Mouse (Mus musculus) MEL (cell line): ENCODE measurements around the gene Sapcd2. TPM values are rescaled to one million over a fixed set of nuclear protein-coding genes. Genes with fewer than 3 reads are reported as not detected.

Experiments
- DNase-seq: peaks from one replicate; pipeline ENCODE4 v3.0.0; 2011; ENCODE audit warnings: low read depth, low spot score
- H3K27ac ChIP-seq: 2 replicates; pipeline ENCODE4 v1.5.1; 2012; ENCODE audit warnings: low read depth, mild to moderate bottlenecking, control low read depth, low read length, moderate library complexity; ENCODE audit not compliant: control insufficient read depth
- H3K27me3 ChIP-seq, 2 experiments: fragments of 150-350 bp in 1 of 2; sonication (generic) in 1 of 2; 2 replicates each; pipeline ENCODE4 v1.6.1; 2012; ENCODE audit warnings: low read length in 2 of 2, mild to moderate bottlenecking in 2 of 2, improper control_type of control experiment in 1 of 2, moderate library complexity in 1 of 2; ENCODE audit not compliant: insufficient read depth in 2 of 2, control insufficient read depth in 1 of 2
- H3K36me3 ChIP-seq, 2 experiments: 2 replicates each; pipeline ENCODE4 v1.6.1; 2012 to 2014; ENCODE audit warnings: low read length in 2 of 2, improper control_type of control experiment in 1 of 2, inconsistent platforms in 1 of 2, mild to moderate bottlenecking in 1 of 2; ENCODE audit not compliant: insufficient read depth in 2 of 2, control insufficient read depth in 1 of 2
- H3K4me1 ChIP-seq, 2 experiments: fragments of 150-350 bp in 1 of 2; sonication (generic) in 1 of 2; 2 replicates each; pipeline ENCODE4 v1.6.1; 2012; ENCODE audit warnings: low read length in 2 of 2, improper control_type of control experiment in 1 of 2, mild to moderate bottlenecking in 1 of 2; ENCODE audit not compliant: insufficient read depth in 2 of 2, control insufficient read depth in 1 of 2
- H3K4me3 ChIP-seq, 2 experiments: fragments of 150-350 bp in 1 of 2; sonication (generic) in 1 of 2; 2 replicates each; pipeline ENCODE4 v1.5.1; 2012; ENCODE audit warnings: low read depth in 2 of 2, low read length in 2 of 2, mild to moderate bottlenecking in 2 of 2, moderate library complexity in 2 of 2, control low read depth in 1 of 2, improper control_type of control experiment in 1 of 2; ENCODE audit not compliant: control insufficient read depth in 1 of 2, insufficient read depth in 1 of 2
- H3K79me2 ChIP-seq: 2 replicates; pipeline ENCODE4 v1.6.1; 2012; ENCODE audit warnings: mild to moderate bottlenecking, low read length, moderate library complexity; ENCODE audit not compliant: control insufficient read depth, poor library complexity, insufficient read depth
- H3K9ac ChIP-seq: 2 replicates; pipeline ENCODE4 v1.6.1; 2012; ENCODE audit warnings: low read depth, mild to moderate bottlenecking, control low read depth, low read length, moderate library complexity; ENCODE audit not compliant: control insufficient read depth, poor library complexity, severe bottlenecking
- H3K9me3 ChIP-seq: fragments of 150-350 bp; sonication (generic); replicated peaks from 2 replicates; pipeline ENCODE4 v1.6.1; 2012; ENCODE audit warnings: mild to moderate bottlenecking, low read length, improper control_type of control experiment, moderate library complexity; ENCODE audit not compliant: insufficient read depth
- BHLHE40 ChIP-seq: IDR thresholded peaks from 2 replicates; pipeline ENCODE4 v1.6.1; 2012; ENCODE audit warnings: low read depth, mild to moderate bottlenecking, inconsistent platforms, low read length, improper control_type of control experiment, borderline replicate concordance
- CHD2 ChIP-seq: IDR thresholded peaks from 2 replicates; pipeline ENCODE4 v1.6.1; 2011; ENCODE audit warnings: low read length, improper control_type of control experiment
- E2F4 ChIP-seq: IDR thresholded peaks from 2 replicates; pipeline ENCODE4 v1.6.1; 2011; ENCODE audit warnings: low read depth, low read length, improper control_type of control experiment, borderline replicate concordance
- EP300 ChIP-seq, 2 experiments: IDR thresholded peaks; 2 replicates each; pipeline ENCODE4 v1.6.1; 2011; ENCODE audit warnings: improper control_type of control experiment in 2 of 2, low read length in 2 of 2, low read depth in 1 of 2, mild to moderate bottlenecking in 1 of 2
- GABPA ChIP-seq: IDR thresholded peaks from 2 replicates; pipeline ENCODE4 v1.6.1; 2012; ENCODE audit warnings: low read depth, mild to moderate bottlenecking, inconsistent platforms, low read length, improper control_type of control experiment, moderate library complexity
- GATA1 ChIP-seq: IDR thresholded peaks from 2 replicates; pipeline ENCODE4 v1.6.1; 2011; ENCODE audit warnings: low read depth, low read length, improper control_type of control experiment
- HCFC1 ChIP-seq: IDR thresholded peaks from 2 replicates; pipeline ENCODE4 v1.6.1; 2012; ENCODE audit warnings: low read depth, mild to moderate bottlenecking, inconsistent platforms, low read length, improper control_type of control experiment, moderate library complexity
- JUND ChIP-seq: IDR thresholded peaks from 2 replicates; pipeline ENCODE4 v1.6.1; 2011; ENCODE audit warnings: low read depth, mild to moderate bottlenecking, improper control_type of control experiment, low read length
- KAT2A ChIP-seq: conservative IDR thresholded peaks from 2 replicates; pipeline ENCODE4 v1.6.1; 2012; ENCODE audit warnings: low read depth, low read length, improper control_type of control experiment, inconsistent platforms
- MAFK ChIP-seq: IDR thresholded peaks from 2 replicates; pipeline ENCODE4 v1.6.1; 2011; ENCODE audit warnings: low read depth, mild to moderate bottlenecking, low read length, improper control_type of control experiment, borderline replicate concordance
- MEF2A ChIP-seq: IDR thresholded peaks from 2 replicates; pipeline ENCODE4 v1.6.1; 2014; ENCODE audit warnings: low read depth, mild to moderate bottlenecking, inconsistent platforms, low read length, improper control_type of control experiment; ENCODE audit not compliant: poor library complexity, insufficient replicate concordance, severe bottlenecking; ENCODE audit errors: extremely low read depth
- MXI1 ChIP-seq: IDR thresholded peaks from 2 replicates; pipeline ENCODE4 v1.6.1; 2011; ENCODE audit warnings: mild to moderate bottlenecking, low read depth, low read length, improper control_type of control experiment
- MYC ChIP-seq: IDR thresholded peaks from 2 replicates; pipeline ENCODE4 v1.6.1; 2011; ENCODE audit warnings: low read depth, mild to moderate bottlenecking, low read length, improper control_type of control experiment, moderate library complexity
- POLR2A ChIP-seq, 2 experiments: IDR thresholded peaks; 2 replicates each; pipeline ENCODE4 v1.6.1; 2011 to 2012; ENCODE audit warnings: low read length in 2 of 2, mild to moderate bottlenecking in 2 of 2, control low read depth in 1 of 2, improper control_type of control experiment in 1 of 2, low read depth in 1 of 2, moderate library complexity in 1 of 2; ENCODE audit not compliant: control insufficient read depth in 1 of 2, insufficient read depth in 1 of 2, poor library complexity in 1 of 2
- POLR2AphosphoS2 ChIP-seq: IDR thresholded peaks from 2 replicates; pipeline ENCODE4 v1.6.1; 2011; ENCODE audit warnings: low read length, improper control_type of control experiment
- POLR2AphosphoS5 ChIP-seq: IDR thresholded peaks from 2 replicates; pipeline ENCODE4 v1.6.1; 2012; ENCODE audit warnings: low read depth, borderline replicate concordance, mild to moderate bottlenecking, inconsistent platforms, low read length, moderate library complexity, mixed read lengths
- RAD21 ChIP-seq: IDR thresholded peaks from 2 replicates; pipeline ENCODE4 v1.6.1; 2011; ENCODE audit warnings: mild to moderate bottlenecking, low read depth, low read length, improper control_type of control experiment
- SMC3 ChIP-seq: IDR thresholded peaks from 2 replicates; pipeline ENCODE4 v1.6.1; 2011; ENCODE audit warnings: low read depth, low read length, improper control_type of control experiment
- TAL1 ChIP-seq: IDR thresholded peaks from 2 replicates; pipeline ENCODE4 v1.6.1; 2012; ENCODE audit warnings: mild to moderate bottlenecking, inconsistent platforms, low read length, moderate library complexity, mixed read lengths
- USF1 ChIP-seq: IDR thresholded peaks from 2 replicates; pipeline ENCODE4 v1.6.1; 2014; ENCODE audit warnings: low read depth, mild to moderate bottlenecking, inconsistent platforms, low read length, improper control_type of control experiment, moderate library complexity
- USF2 ChIP-seq, 2 experiments: IDR thresholded peaks; 2 replicates each; pipeline ENCODE4 v1.6.1; 2011 to 2012; ENCODE audit warnings: improper control_type of control experiment in 2 of 2, low read length in 2 of 2, borderline replicate concordance in 1 of 2, inconsistent platforms in 1 of 2, low read depth in 1 of 2, mild to moderate bottlenecking in 1 of 2; ENCODE audit not compliant: insufficient read depth in 1 of 2
- ZMIZ1 ChIP-seq: IDR thresholded peaks from 2 replicates; pipeline ENCODE4 v1.6.1; 2012; ENCODE audit warnings: low read depth, mild to moderate bottlenecking, inconsistent platforms, low read length, improper control_type of control experiment, moderate library complexity
- ZNF384 ChIP-seq: IDR thresholded peaks from 2 replicates; pipeline ENCODE4 v1.6.1; 2012; ENCODE audit warnings: low read depth, mild to moderate bottlenecking, inconsistent platforms, low read length, improper control_type of control experiment
- polyA plus RNA-seq, 2 experiments: library from polyadenylated mRNA; stranded (reverse) in 1 of 2; unstranded in 1 of 2; fragments of >175 nt in 1 of 2; fragments of >200 nt in 1 of 2; gene quantifications; 2 replicates each; pipeline versions ENCODE4 v1.2.1 to v1.2.4; 2012; ENCODE audit warnings: low replicate concordance in 2 of 2, low read depth in 1 of 2; ENCODE audit not compliant: insufficient read length in 2 of 2, insufficient read depth in 1 of 2, missing spikeins in 1 of 2
- total RNA-seq: library from RNA; depleted of rRNA; stranded (reverse); fragments of 300-350 nt; gene quantifications from 2 replicates; pipeline ENCODE4 v1.2.3, GENCODE M21; 2012

Sapcd2 gene
- total and polyA plus RNA-seq, 3 experiments: 51.9 to 58.2 TPM; not detected in 1

- DNase-seq: no peak
- Histone ChIP-seq H3K27ac (no peak overlapping the region), H3K9ac (no peak overlapping the region)
- TF ChIP-seq GATA1: no peak
- no peak for TF ChIP-seq ZMIZ1
- no peak for TF ChIP-seq ZNF384
- no peak for TF ChIP-seq RAD21
- no peak for TF ChIP-seq POLR2AphosphoS5
- no peak for TF ChIP-seq GABPA
- no peak for TF ChIP-seq E2F4
- TF ChIP-seq EP300 (IDR thresholded peaks at IDR 0.05; ENCODE audit: low read depth in 1 of 2, low read length in 2 of 2): no peak
- no peak for TF ChIP-seq POLR2AphosphoS2
- no peak for TF ChIP-seq MXI1
- no peak for TF ChIP-seq BHLHE40
- no peak for TF ChIP-seq CHD2
- TF ChIP-seq MAFK: no peak
- TF ChIP-seq USF1: no peak
- TF ChIP-seq MEF2A: no peak
- no peak for TF ChIP-seq KAT2A
- TF ChIP-seq USF2 (IDR thresholded peaks at IDR 0.05; ENCODE audit: borderline replicate concordance in 1 of 2, insufficient read depth in 1 of 2, low read depth in 1 of 2, low read length in 2 of 2): no peak
- no peak for TF ChIP-seq TAL1
- TF ChIP-seq, all 39 proteins: peak for 0
- Histone ChIP-seq H3K4me3 (no peak overlapping the region), H3K4me1 (peaks cover 1 to 9% of the 10 kb centered on the region in 2 experiments; a peak in 3 of 4 replicates), H3K27me3 (no peaks in the 10 kb centered on the region), H3K9me3 (no peaks in the 10 kb centered on the region), H3K79me2 (peaks cover 10% of the 10 kb centered on the region), H3K36me3 (peaks cover 10 to 13% of the 10 kb centered on the region in 2 experiments)
Observed at GRCm38 (mm10) chr2:25338303-25338702, 33.8 kb upstream of the Sapcd2 start.

GRCm38 (mm10) chr2:25348162-25348561 is 24.0 kb upstream of the Sapcd2 start:
- Histone ChIP-seq H3K79me2 (no peaks in the 10 kb centered on the region), H3K4me1 (no peaks in the 10 kb centered on the region), H3K27me3 (no peaks in the 10 kb centered on the region), H3K4me3 (no peak overlapping the region), H3K27ac (no peak overlapping the region), H3K9me3 (no peaks in the 10 kb centered on the region), H3K36me3 (peaks cover 0 to 24% of the 10 kb centered on the region in 2 experiments; a peak in 2 of 4 replicates), H3K9ac (no peak overlapping the region)
- TF ChIP-seq MYC (no peak), EP300 (IDR thresholded peaks at IDR 0.05; ENCODE audit: low read depth in 1 of 2, low read length in 2 of 2) (no peak), KAT2A (no peak), USF2 (IDR thresholded peaks at IDR 0.05; ENCODE audit: borderline replicate concordance in 1 of 2, insufficient read depth in 1 of 2, low read depth in 1 of 2, low read length in 2 of 2) (no peak), POLR2A (IDR thresholded peaks at IDR 0.05; ENCODE audit: control insufficient read depth in 1 of 2, insufficient read depth in 1 of 2, low read depth in 1 of 2, low read length in 2 of 2, poor library complexity in 1 of 2) (no peak), JUND (no peak), HCFC1 (no peak), SMC3 (no peak), MXI1 (no peak)
- no peak for DNase-seq
